Mouse (Mus musculus): Measurements from ENCODE around the gene Ppl. TPM values are rescaled to one million over a fixed set of nuclear protein-coding genes. Genes with fewer than 3 reads are reported as not detected.

Ppl gene
- total RNA-seq, 2 experiments from 2014 or later = 2.5 to 3.7 TPM

DNA sequence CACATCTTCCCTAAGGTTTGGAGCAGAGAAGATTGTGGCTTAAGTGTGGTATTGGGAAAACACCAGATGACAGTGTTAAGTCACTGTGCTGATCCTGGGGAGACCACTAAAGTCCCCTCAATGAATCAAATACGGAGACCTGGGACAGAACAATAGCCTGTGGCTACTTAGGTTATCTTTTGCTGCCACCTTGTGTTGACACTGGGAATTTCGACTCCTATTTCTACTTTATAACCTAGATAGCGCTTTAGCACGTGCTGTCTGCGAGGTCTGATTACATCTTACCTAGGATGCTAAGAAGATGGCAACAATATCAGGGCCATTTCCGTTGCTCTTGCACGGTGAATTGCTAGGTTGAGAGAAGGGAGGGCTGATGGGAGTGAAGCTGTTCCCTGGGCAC, 13.3 kb upstream of the Ppl start:
- Histone ChIP-seq H3K27ac (peak overlapping the region; percentile 88; the same call in 1 of the 2 replicates), H3K4me3 (peak overlapping the region; percentile 81; the same call in 1 of the 2 replicates)
- DNase-seq = peak; percentile 57
- intact Hi-C loops (cut with DNase I) = loop anchor here (1.0 to 5.0 kb wide), 2 partner anchors 88 to 165 kb away; no protein-coding TSS in a partner anchor
- peak; percentile 80 for TF ChIP-seq CTCF (IDR thresholded peaks at IDR 0.05)

DNA sequence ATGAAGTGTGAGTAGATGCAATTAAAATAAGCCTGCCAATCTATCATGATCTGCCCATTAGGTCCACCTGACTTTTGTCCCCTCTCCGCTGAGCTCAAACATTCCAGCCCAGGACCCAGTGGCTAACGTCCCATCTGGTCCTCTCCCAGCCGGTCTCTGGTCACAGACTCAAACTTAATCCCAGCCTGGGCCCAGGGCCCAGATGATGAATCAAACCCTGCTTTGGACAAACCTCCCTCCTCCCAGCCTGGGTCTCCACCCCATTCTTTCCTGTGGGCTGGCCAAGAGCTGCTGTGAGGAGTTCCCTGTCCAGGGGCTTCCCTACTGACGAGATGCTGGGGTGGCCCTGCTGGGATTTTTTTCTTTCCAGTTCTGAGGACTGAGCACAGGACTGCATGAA, 7.5 kb upstream of the Ppl start:
- DNase-seq = peak; percentile 87
- intact Hi-C loops (cut with DNase I) = no loop called here
- Histone ChIP-seq H3K4me3 (no peak overlapping the region; the same call in 1 of the 2 replicates), H3K27ac (no peak overlapping the region; the same call in 1 of the 2 replicates)
- TF ChIP-seq CTCF (IDR thresholded peaks at IDR 0.05) = no peak

DNA sequence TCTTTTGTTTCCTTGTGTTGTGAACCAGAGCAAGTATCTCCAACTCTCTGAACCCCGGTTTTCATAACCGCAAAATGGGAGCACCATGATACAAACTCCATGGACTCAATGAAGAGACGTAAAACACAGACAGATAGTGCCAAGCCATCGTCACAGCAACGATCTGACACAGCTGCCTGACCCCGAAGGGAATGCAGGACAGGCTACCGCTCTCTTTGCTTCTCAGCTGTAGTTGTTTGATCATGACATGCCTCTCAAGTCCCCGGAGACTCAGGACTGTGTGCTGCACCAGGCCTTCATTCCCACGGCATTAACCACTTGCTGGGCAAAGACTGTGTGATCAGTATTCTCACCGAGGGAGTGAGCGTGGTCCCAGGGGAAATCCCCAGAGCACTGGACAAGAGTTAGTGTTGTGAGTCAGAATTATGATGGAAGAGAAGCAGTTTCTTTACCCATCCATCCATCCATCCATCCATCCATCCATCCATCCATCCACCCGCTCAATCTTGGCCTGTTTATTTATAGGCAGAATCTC, 4.9 kb upstream of the Ppl start:
- intact Hi-C loops (cut with DNase I) = no loop called here
- no peak for DNase-seq
- no peak overlapping the region for H3K4me3 ChIP-seq
- peak overlapping the region; percentile 64; the same call in 1 of the 2 replicates for H3K27ac ChIP-seq
- TF ChIP-seq CTCF (IDR thresholded peaks at IDR 0.05) = no peak

DNA sequence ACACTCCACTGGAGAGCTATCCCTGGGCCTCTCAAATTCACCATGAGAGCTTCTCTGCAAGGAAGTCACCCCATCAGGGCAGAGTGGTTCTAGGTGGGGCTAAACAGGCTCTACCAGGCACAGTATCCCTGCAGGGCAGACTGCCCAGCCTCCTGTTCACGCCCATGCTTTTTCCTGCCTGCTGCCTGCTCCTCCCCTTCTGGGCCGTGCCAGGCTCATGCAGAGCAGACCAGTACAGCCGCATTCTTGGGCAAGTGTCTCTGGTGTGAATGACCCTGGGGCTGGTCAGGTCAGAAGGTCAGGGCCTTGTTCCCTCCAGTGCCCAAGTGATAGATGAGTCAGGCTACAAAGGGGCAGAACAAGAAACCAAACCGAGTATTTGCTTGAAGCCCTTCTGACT, 4.3 kb upstream of the Ppl start:
- Histone ChIP-seq H3K4me3 (no peak overlapping the region), H3K27ac (peak overlapping the region; percentile 64)
- TF ChIP-seq CTCF (IDR thresholded peaks at IDR 0.05) = no peak
- intact Hi-C loops (cut with DNase I) = no loop called here
- DNase-seq = peak; percentile 61

DNA sequence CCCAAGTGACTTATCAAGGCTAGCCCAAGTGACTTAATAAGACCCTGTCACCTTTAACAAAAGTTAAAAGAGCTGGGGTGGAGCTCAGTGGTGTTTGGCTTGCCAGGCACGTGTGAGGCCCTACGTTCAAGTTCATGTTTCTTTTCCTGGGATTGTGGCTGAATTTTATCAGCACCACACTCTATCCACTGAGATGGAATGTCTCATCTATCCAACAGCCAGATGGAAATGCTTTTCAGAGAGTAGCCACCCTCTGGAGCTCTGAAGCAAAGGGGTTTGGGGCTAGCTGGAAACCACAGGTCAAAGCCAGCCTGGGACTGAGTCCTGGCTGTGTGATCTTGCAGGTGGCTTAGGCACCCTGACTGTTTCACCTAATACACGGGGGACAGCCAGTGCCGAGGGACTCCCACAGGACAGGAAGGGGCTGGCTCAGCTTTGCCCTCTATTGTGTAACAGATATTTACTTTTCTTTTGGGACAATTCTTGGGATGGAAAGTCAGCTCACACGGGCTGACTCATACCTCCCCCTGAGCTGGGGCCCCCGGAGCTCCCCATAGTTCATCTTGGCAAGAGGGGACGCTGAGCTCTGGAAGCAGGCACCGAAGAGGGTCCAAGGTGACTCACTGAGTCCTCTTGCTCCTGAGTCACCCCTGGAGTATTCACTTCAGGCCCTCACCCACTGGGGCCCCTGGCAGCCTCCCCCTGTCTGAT, 3.5 kb upstream of the Ppl start:
- Histone ChIP-seq H3K4me3 (no peak overlapping the region), H3K27ac (peak overlapping the region; percentile 64)
- intact Hi-C loops (cut with DNase I) = no loop called here
- DNase-seq = peak; percentile 61
- TF ChIP-seq CTCF (IDR thresholded peaks at IDR 0.05) = no peak

DNA sequence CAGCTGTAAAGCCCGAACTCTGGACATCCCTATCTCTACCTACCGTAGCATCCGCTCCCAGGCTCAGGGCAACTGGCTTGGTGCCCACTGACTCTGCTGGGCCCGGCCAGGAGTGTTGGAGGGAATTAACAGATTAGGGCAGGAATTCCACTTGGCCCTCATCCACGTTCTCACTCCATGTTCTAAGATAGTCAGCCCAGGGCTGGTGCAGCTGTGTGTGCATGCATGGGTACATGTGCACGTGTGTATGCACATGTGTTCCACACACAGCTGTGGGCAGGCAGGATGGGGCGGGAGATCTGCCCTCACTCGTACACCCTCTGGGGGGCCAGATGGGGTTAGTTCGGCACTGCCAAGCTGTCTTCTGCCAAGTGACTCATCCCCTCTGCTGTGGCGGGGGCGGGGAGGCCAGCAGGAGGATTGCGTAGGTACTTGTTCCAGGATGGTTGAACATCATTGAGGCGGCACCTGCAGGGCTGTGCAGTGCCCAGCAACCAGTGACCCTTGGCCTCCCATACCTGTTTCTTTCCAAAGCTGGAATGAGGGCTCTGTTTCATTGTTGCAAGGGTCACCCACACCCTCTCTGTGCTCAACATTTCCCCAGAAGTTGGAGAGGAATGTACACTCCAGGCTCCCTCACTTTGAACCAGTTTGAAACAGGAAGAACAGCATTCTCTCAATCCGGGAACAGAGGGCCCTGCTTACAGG, 2.6 kb upstream of the Ppl start:
- DNase-seq = peak; percentile 70
- intact Hi-C loops (cut with DNase I) = no loop called here
- Histone ChIP-seq H3K27ac (peak overlapping the region; percentile 64), H3K4me3 (no peak overlapping the region)
- TF ChIP-seq CTCF (IDR thresholded peaks at IDR 0.05) = no peak

DNA sequence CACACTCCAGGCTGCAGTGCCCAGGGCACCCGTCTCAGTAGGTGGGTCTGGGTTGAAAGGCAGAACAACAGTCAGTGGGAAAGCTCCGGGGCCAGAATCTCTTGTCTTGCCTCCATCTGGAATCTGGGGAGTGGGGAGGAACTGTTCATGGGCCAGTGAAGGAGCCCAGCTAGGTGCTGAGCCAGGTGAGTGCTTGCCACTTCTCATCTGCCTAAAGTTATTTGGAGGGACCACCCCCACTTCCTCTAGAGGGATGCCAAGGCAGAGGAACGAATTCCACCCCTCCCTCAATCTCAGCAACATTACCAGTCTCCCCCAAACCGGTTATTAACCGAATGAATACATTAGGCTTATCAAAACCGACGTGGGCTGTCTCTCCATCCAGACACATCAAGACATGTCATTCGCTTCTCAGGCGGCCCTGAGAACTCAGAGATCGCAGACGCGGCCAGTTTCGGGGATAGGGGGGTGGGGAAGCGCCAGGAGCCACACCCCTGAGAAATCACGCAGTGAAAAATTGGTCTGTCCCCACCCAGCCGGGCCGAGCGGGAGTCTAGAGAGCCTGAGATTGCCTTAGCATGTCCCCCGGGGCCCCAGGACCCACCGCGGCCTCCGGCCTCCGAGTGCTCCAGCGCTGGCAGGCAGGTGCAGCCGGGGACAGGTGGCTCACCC, 834 bp downstream of the Ppl start:
- H3K27ac ChIP-seq = peak overlapping the region; percentile 79
- H3K4me3 ChIP-seq = peak overlapping the region; percentile 75
- intact Hi-C loops (cut with DNase I) = no loop called here
- TF ChIP-seq CTCF (IDR thresholded peaks at IDR 0.05) = no peak
- peak; percentile 62 for DNase-seq

DNA sequence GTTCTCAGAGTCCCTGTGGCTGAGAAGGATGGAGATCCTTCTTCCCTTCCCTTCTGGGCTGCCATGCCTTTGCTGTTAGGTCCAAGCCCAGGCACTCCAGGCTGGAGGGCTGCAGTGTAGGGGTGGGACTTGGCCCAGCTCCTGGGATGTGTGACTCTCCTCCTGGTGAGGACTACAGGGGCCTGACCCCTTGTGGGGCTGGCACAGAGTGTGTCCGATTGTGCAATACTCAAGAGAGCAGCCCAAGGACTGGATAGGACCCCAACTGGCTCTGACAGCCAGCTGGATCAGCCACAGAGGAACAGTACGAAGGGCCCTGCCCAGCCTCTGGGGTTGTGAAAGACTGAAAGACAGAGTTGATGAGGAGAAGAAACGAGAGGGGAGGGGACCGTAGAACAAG, 1.5 kb downstream of the Ppl start:
- no peak for TF ChIP-seq CTCF (IDR thresholded peaks at IDR 0.05)
- intact Hi-C loops (cut with DNase I) = no loop called here
- Histone ChIP-seq H3K4me3 (peak overlapping the region; percentile 75), H3K27ac (peak overlapping the region; percentile 79)
- DNase-seq = peak; percentile 89

DNA sequence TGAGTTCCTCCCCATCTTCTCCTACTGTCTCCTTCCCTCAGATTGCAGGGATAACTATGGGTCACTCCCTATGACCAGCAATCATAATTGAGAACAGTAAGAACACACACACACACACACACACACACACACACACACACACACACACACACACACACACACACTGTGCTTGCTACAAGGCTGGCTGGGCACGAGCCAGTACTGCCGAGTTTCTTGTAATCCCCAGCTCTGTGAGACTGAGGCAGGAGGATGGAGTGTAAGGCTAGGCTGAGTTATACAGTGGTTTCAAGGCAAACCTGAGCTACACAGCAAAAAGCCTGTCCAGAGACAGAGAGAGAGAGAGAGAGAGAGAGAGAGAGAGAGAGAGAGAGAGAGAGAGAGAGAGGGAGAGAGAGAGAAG, 2.0 kb downstream of the Ppl start:
- intact Hi-C loops (cut with DNase I) = no loop called here
- DNase-seq = no peak
- no peak overlapping the region for H3K27ac ChIP-seq
- no peak overlapping the region for H3K4me3 ChIP-seq
- TF ChIP-seq CTCF (IDR thresholded peaks at IDR 0.05) = no peak

DNA sequence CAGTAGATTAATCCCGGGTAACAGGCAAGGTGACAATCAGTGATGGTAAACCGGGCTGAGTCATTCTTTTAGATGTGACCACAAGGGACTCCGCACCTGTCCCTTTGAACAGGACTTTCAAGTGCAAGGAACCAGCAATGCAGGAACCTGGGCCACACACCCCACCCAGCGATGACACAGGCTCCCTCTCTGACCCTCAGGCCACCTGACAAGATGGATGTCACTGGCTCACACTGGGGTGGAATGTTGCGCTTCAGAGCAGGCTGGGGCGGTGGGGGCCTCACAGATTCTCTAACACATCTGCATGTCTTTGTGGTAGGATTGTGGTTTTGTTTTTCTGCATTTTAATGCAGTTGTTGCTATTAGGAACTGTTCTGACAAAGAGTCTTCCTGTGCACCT, 8.7 kb downstream of the Ppl start:
- DNase-seq = no peak
- no peak for TF ChIP-seq CTCF (IDR thresholded peaks at IDR 0.05)
- intact Hi-C loops (cut with DNase I) = no loop called here
- H3K27ac ChIP-seq = no peak overlapping the region
- H3K4me3 ChIP-seq = no peak overlapping the region

DNA sequence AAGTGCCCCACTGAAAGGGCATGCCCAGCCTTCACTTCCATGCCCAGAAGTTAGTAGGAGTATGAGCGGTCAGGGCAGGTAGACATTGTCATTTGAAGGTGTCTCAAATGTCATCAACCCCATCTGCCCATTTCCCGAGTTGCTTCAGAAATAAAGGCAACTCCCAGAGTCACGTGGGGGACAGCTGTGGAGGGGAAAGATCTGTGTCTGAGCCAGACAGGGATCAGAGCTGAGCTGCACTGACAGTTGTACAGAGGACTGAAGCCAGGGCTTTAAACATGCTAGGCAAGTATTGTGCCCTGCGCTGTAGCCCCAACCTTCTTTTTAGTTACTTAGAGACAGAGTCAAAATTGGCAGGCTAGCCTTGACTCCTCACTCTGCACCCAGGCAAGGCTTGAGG, 12.4 kb downstream of the Ppl start:
- no peak for TF ChIP-seq CTCF (IDR thresholded peaks at IDR 0.05)
- no peak overlapping the region for H3K4me3 ChIP-seq
- intact Hi-C loops (cut with DNase I) = no loop called here
- no peak overlapping the region for H3K27ac ChIP-seq
- DNase-seq = no peak

DNA sequence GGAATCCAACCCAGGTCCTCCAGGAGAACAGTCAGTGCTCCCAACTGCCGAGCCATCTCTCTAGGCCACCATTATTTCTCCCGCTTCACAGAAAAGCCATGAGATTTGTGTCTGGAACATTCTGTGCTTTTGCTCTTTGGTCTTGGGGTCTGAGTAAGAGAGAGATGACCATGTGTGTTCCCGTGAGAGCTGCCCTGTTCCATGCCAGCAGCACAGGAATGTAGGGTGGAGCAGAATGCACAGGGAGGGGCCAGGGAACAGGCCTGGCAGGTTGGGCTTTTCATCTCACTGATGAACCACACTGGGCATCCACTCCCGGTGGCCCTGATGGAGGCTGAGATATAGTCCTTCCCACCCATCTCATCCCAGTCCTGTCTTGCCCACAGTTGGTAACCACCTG, 12.8 kb downstream of the Ppl start:
- TF ChIP-seq CTCF (IDR thresholded peaks at IDR 0.05) = no peak
- intact Hi-C loops (cut with DNase I) = no loop called here
- no peak for DNase-seq

DNA sequence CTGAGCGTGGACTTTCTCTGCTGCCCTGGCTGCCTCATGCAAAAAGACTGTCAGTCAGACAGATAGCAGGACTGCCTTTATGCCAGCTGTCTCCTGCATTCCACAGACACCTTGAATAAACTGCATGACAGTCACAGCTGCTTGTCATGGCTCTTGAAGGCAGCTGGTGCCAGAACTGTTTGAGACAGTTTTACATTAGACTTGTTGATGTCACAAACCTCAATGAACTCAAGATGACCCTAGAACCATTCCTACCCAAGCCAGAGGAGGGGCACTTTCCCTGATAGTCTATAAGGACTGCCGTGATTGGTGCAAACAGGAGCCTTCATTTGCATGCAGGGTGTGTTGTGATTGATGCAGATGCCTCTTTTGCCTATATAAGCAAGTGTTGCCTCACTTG, 18.6 kb downstream of the Ppl start:
- intact Hi-C loops (cut with DNase I) = no loop called here
- no peak for TF ChIP-seq CTCF (IDR thresholded peaks at IDR 0.05)
- Histone ChIP-seq H3K27ac (no peak overlapping the region), H3K4me3 (no peak overlapping the region)
- no peak for DNase-seq

More for the DNA sequence above, 12.8 kb downstream of the Ppl start:
- Histone ChIP-seq H3K27ac (no peak overlapping the region), H3K4me3 (no peak overlapping the region)
